Mouse (Mus musculus) heart, embryonic 11.5 days (tissue): ENCODE measurements around the gene Slc12a9. TPM values are rescaled to one million over a fixed set of nuclear protein-coding genes. Genes with fewer than 3 reads are reported as not detected.

ENCODE experiments used
- ATAC-seq: fragments of 200-750 bp; cut with Nextera tagmentation; replicated peaks from 2 replicates; pipeline ENCODE4 v1.8.0; 2017; ENCODE audit warnings: moderate library complexity; ENCODE audit not compliant: insufficient number of reproducible peaks, low FRiP score, low TSS enrichment
- H3K27ac ChIP-seq: fragments of 300-500 bp; sonication (generic); 2 replicates; pipeline ENCODE4 v1.5.1; 2014; ENCODE audit warnings: mild to moderate bottlenecking, low read depth, low read length
- H3K27me3 ChIP-seq: fragments of 300-500 bp; sonication (generic); 2 replicates; pipeline ENCODE4 v1.6.1; 2014; ENCODE audit warnings: mild to moderate bottlenecking, low read length, mixed read lengths; ENCODE audit not compliant: control insufficient read depth, insufficient read depth
- H3K36me3 ChIP-seq: fragments of 300-500 bp; sonication (generic); 2 replicates; pipeline ENCODE4 v1.6.1; 2014; ENCODE audit warnings: mild to moderate bottlenecking, low read length, moderate library complexity, mixed read lengths; ENCODE audit not compliant: control insufficient read depth, insufficient read depth
- H3K4me1 ChIP-seq: fragments of 300-500 bp; sonication (generic); 2 replicates; pipeline ENCODE4 v1.6.1; 2014; ENCODE audit warnings: low read length; ENCODE audit not compliant: control insufficient read depth, insufficient read depth
- H3K4me2 ChIP-seq: fragments of 300-500 bp; sonication (generic); 2 replicates; pipeline ENCODE4 v1.6.1; 2014; ENCODE audit warnings: mild to moderate bottlenecking, moderate library complexity
- H3K4me3 ChIP-seq: fragments of 300-500 bp; sonication (generic); 2 replicates; pipeline ENCODE4 v1.5.1; 2014; ENCODE audit warnings: low read depth, low read length
- H3K9ac ChIP-seq: fragments of 300-500 bp; sonication (generic); 2 replicates; pipeline ENCODE4 v1.6.1; 2014; ENCODE audit warnings: mild to moderate bottlenecking, low read depth, low read length, moderate library complexity
- H3K9me3 ChIP-seq: fragments of 300-500 bp; sonication (generic); replicated peaks from 2 replicates; pipeline ENCODE4 v1.6.1; 2016; ENCODE audit warnings: low read length; ENCODE audit not compliant: control insufficient read depth
- WGBS: fragments of 180-500 bp; shearing (Covaris S2); extraction: QIAGEN DNeasy Blood & Tissue Kit; methylation state at CpG from one replicate; pipeline ENCODE4 v1.1.7; 2014; ENCODE audit not compliant: insufficient replicate concordance; 5-methylcytosine and 5-hydroxymethylcytosine counted together
- polyA plus RNA-seq: library from polyadenylated mRNA; unstranded; fragments of >200 nt; fragmentation: Nextera tagmentation; extraction: Ambion mirVana; gene quantifications from 2 replicates; pipeline ENCODE4 v1.2.1, GENCODE M21; 2014

Gene Slc12a9
- polyA plus RNA-seq, 1 experiment from 2014 or later = 5.1 TPM

- no peaks in the 10 kb centered on the region for H3K9me3 ChIP-seq
- H3K27ac ChIP-seq = peak within 1 kb of the TSS; percentile 96
- H3K4me1 ChIP-seq = peaks cover 25% of the 10 kb centered on the region
- H3K27me3 ChIP-seq = no peaks in the 10 kb centered on the region
- peak; percentile 93 for ATAC-seq
- WGBS = 2% methylated on average over 32 of the region's 32 CpGs
- H3K4me2 ChIP-seq = peak within 1 kb of the TSS; percentile 90
- H3K36me3 ChIP-seq = peaks cover 9% of the 10 kb centered on the region
- H3K9ac ChIP-seq = peak within 1 kb of the TSS; percentile 88
- peak within 1 kb of the TSS; percentile 78 for H3K4me3 ChIP-seq
These were observed 16.2 kb upstream of the Slc12a9 start, which contains the start of gene Ephb4 for GRCm38 (mm10) chr5:137349384-137350204. Gene Ephb4 (plus strand): TSS chr5:137350109.

- H3K4me1 ChIP-seq = peaks cover 25% of the 10 kb centered on the region
These were observed 15.3 kb upstream of the Slc12a9 start for GRCm38 (mm10) chr5:137348482-137349383.

GRCm38 (mm10) chr5:137347856-137348255 lies 14.5 kb upstream of the Slc12a9 start:
- ATAC-seq = no peak
- Histone ChIP-seq H3K4me2 (peak overlapping the region; percentile 90), H3K9me3 (no peaks in the 10 kb centered on the region), H3K4me1 (peaks cover 25% of the 10 kb centered on the region), H3K36me3 (no peaks in the 10 kb centered on the region), H3K27ac (peak overlapping the region; percentile 96), H3K9ac (peak overlapping the region; percentile 88; the same call in 1 of the 2 replicates), H3K27me3 (no peaks in the 10 kb centered on the region), H3K4me3 (peak overlapping the region; percentile 78; the same call in 1 of the 2 replicates)
- WGBS = 14% methylated on average over 7 of the region's 7 CpGs

More at GRCm38 (mm10) chr5:137348482-137349383, 15.3 kb upstream of the Slc12a9 start:
- peak overlapping the region; percentile 96 for H3K27ac ChIP-seq
- no peaks in the 10 kb centered on the region for H3K9me3 ChIP-seq
- no peaks in the 10 kb centered on the region for H3K27me3 ChIP-seq
- peak; percentile 47; the same call in 1 of the 2 replicates for ATAC-seq
- peak overlapping the region; percentile 88 for H3K9ac ChIP-seq
- WGBS = under 1% methylated on average over 33 of the region's 33 CpGs
- H3K4me3 ChIP-seq = peak overlapping the region; percentile 78
- peak overlapping the region; percentile 90 for H3K4me2 ChIP-seq
- H3K36me3 ChIP-seq = peaks cover 2% of the 10 kb centered on the region; the same call in 1 of the 2 replicates

DNA sequence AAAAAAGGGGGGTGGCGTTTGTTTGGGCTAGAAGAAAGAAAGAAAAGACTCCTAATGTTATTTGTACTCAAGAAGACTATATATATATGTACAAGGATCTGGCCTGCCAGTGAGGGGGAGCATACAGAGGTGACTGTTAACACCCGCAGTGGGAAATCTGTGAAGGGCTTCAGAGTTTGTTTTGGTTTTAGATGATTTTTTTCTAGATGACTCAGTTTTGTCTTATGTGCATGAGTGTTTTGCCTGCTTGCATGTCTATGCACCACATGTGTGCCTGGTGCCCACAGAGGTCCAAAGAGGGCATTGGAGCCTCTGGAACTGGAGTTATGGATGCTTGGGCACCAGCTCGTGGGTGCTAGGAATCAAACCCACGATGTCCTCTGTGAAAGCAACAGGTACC lies 13.6 kb upstream of the Slc12a9 start:
- Histone ChIP-seq H3K27ac (0 out of 2 replicates have a peak overlapping the region, but pooled peaks have one; percentile 2), H3K27me3 (no peaks in the 10 kb centered on the region), H3K36me3 (no peaks in the 10 kb centered on the region), H3K9me3 (no peaks in the 10 kb centered on the region), H3K4me2 (no peak overlapping the region), H3K4me1 (peaks cover 16% of the 10 kb centered on the region), H3K4me3 (no peak overlapping the region), H3K9ac (no peak overlapping the region)
- ATAC-seq = no peak
- 74% methylated on average over 4 of the region's 4 CpGs for WGBS

DNA sequence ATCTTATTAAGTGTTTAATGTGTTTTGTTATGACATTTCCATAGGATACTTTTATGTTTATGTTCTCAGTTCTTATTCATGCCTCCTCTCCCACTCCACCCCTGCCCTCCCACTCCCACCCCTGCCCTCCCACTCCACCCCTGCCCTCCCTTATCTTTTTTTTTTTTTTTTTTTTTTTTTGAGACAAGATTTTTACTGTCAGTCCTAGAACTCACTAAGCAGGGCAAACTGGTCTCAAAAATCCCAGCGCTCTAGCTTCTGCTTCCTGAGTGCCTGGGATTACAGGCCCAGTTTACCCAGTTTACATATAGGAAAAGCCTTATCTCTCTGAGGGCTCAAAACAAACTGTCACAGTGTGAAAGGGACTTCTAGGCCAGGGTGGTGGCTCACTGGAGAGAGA lies 13.0 kb upstream of the Slc12a9 start:
- Histone ChIP-seq H3K36me3 (no peaks in the 10 kb centered on the region), H3K27ac (peak overlapping the region; percentile 7; the same call in 1 of the 2 replicates), H3K4me2 (peak overlapping the region; percentile 37), H3K4me3 (no peak overlapping the region), H3K9me3 (no peaks in the 10 kb centered on the region), H3K4me1 (peaks cover 10% of the 10 kb centered on the region; the same call in 1 of the 2 replicates), H3K9ac (no peak overlapping the region), H3K27me3 (no peaks in the 10 kb centered on the region)
- no peak for ATAC-seq
- WGBS = 44% methylated on average over 1 of the region's 1 CpGs

DNA sequence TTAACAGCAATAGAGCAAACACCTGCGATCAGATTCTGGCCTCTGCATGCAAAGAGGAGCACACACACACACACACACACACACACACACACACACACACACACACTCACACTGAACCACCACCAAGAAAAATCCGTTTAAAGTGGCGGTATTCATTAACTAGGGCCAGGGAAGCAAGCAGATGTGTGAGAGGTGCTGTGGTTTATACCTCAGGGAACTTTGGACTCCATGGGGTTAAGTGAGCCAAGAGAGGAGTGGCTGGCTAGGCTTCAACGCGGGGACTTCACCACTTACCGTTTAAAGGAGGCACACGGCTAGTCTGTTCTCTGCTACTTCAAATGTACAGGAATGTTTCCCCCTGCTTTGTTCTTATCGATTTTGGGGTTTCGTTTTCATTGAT lies 12.4 kb upstream of the Slc12a9 start:
- Histone ChIP-seq H3K27ac (peak overlapping the region; percentile 17; the same call in 1 of the 2 replicates), H3K27me3 (no peaks in the 10 kb centered on the region), H3K4me1 (peaks cover 8% of the 10 kb centered on the region; the same call in 1 of the 2 replicates), H3K9ac (no peak overlapping the region), H3K4me3 (no peak overlapping the region), H3K9me3 (no peaks in the 10 kb centered on the region), H3K4me2 (peak overlapping the region; percentile 37), H3K36me3 (no peaks in the 10 kb centered on the region)
- WGBS = 14% methylated on average over 9 of the region's 9 CpGs
- no peak for ATAC-seq

GRCm38 (mm10) chr5:137343869-137344268 lies 10.5 kb upstream of the Slc12a9 start:
- no peak overlapping the region for H3K4me2 ChIP-seq
- no peak overlapping the region for H3K4me3 ChIP-seq
- H3K27me3 ChIP-seq = no peaks in the 10 kb centered on the region
- no peaks in the 10 kb centered on the region for H3K9me3 ChIP-seq
- no peak overlapping the region for H3K9ac ChIP-seq
- H3K36me3 ChIP-seq = no peaks in the 10 kb centered on the region
- H3K27ac ChIP-seq = no peak overlapping the region
- no peak for ATAC-seq
- H3K4me1 ChIP-seq = peaks cover 20% of the 10 kb centered on the region

GRCm38 (mm10) chr5:137343412-137343811 lies 10.0 kb upstream of the Slc12a9 start:
- Histone ChIP-seq H3K36me3 (no peaks in the 10 kb centered on the region), H3K9ac (no peak overlapping the region), H3K4me1 (peaks cover 24% of the 10 kb centered on the region), H3K27me3 (no peaks in the 10 kb centered on the region), H3K4me2 (no peak overlapping the region), H3K27ac (no peak overlapping the region), H3K9me3 (no peaks in the 10 kb centered on the region), H3K4me3 (no peak overlapping the region)
- no peak for ATAC-seq
- WGBS = 93% methylated on average over 5 of the region's 5 CpGs
